Mouse (Mus musculus) heart, embryonic 14.5 days (tissue): ENCODE results near the gene Elob. TPM values are rescaled to one million over a fixed set of nuclear protein-coding genes. Genes with fewer than 3 reads are reported as not detected.

Source experiments
- ATAC-seq: fragments of 200-750 bp; cut with Nextera tagmentation; 2 replicates; pipeline ENCODE4 v1.8.0; 2017; ENCODE audit warnings: low read depth, moderate TSS enrichment; ENCODE audit not compliant: insufficient number of reproducible peaks, insufficient read depth, low FRiP score
- H3K27ac ChIP-seq, 2 experiments: fragments of 200-500 bp in 1 of 2; fragments of 300-500 bp in 1 of 2; sonication (generic) in 1 of 2; replicated peaks in 1 of 2; 2 replicates each; pipeline ENCODE4 v1.5.1; 2012 to 2014; ENCODE audit warnings: low read depth in 2 of 2, low read length in 2 of 2, control low read depth in 1 of 2, mild to moderate bottlenecking in 1 of 2, mixed read lengths in 1 of 2; ENCODE audit not compliant: control insufficient read depth in 1 of 2, insufficient read depth in 1 of 2
- H3K27me3 ChIP-seq: fragments of 300-500 bp; sonication (generic); 2 replicates; pipeline ENCODE4 v1.6.1; 2014; ENCODE audit warnings: mild to moderate bottlenecking, low read length, control low read depth; ENCODE audit not compliant: control insufficient read depth, insufficient read depth
- H3K36me3 ChIP-seq: fragments of 300-500 bp; sonication (generic); 2 replicates; pipeline ENCODE4 v1.6.1; 2014; ENCODE audit warnings: mild to moderate bottlenecking, control low read depth, low read length, mixed read lengths; ENCODE audit not compliant: control insufficient read depth, insufficient read depth
- H3K4me1 ChIP-seq, 2 experiments: fragments of 200-500 bp in 1 of 2; fragments of 300-500 bp in 1 of 2; sonication (generic) in 1 of 2; 2 replicates each; pipeline ENCODE4 v1.6.1; 2012 to 2014; ENCODE audit warnings: low read length in 2 of 2, control low read depth in 1 of 2, mixed read lengths in 1 of 2; ENCODE audit not compliant: control insufficient read depth in 2 of 2, insufficient read depth in 2 of 2
- H3K4me2 ChIP-seq: fragments of 300-500 bp; sonication (generic); 2 replicates; pipeline ENCODE4 v1.6.1; 2014; ENCODE audit warnings: mild to moderate bottlenecking, low read length
- H3K4me3 ChIP-seq, 2 experiments: fragments of 200-500 bp in 1 of 2; fragments of 300-500 bp in 1 of 2; sonication (generic) in 1 of 2; 2 replicates each; pipeline ENCODE4 v1.5.1; 2012 to 2014; ENCODE audit warnings: low read length in 2 of 2, mild to moderate bottlenecking in 2 of 2, control low read depth in 1 of 2, low read depth in 1 of 2, moderate library complexity in 1 of 2; ENCODE audit not compliant: control insufficient read depth in 1 of 2, insufficient read depth in 1 of 2
- H3K9ac ChIP-seq: fragments of 300-500 bp; sonication (generic); 2 replicates; pipeline ENCODE4 v1.6.1; 2014; ENCODE audit warnings: mild to moderate bottlenecking, low read length
- H3K9me3 ChIP-seq: fragments of 300-500 bp; sonication (generic); 2 replicates; pipeline ENCODE4 v1.6.1; 2016; ENCODE audit warnings: low read length, control low read depth; ENCODE audit not compliant: control insufficient read depth
- WGBS: fragments of 180-500 bp; shearing (Covaris S2); extraction: QIAGEN DNeasy Blood & Tissue Kit; methylation state at CpG from one replicate; pipeline ENCODE4 v1.1.7; 2014; 5-methylcytosine and 5-hydroxymethylcytosine counted together
- polyA plus RNA-seq: library from polyadenylated mRNA; unstranded; fragments of >200 nt; fragmentation: Nextera tagmentation; extraction: Ambion mirVana; gene quantifications from 2 replicates; pipeline ENCODE4 v1.2.1, GENCODE M21; 2014

Gene Elob
- polyA plus RNA-seq, 1 experiment from 2014 or later: 1,075 TPM

DNA sequence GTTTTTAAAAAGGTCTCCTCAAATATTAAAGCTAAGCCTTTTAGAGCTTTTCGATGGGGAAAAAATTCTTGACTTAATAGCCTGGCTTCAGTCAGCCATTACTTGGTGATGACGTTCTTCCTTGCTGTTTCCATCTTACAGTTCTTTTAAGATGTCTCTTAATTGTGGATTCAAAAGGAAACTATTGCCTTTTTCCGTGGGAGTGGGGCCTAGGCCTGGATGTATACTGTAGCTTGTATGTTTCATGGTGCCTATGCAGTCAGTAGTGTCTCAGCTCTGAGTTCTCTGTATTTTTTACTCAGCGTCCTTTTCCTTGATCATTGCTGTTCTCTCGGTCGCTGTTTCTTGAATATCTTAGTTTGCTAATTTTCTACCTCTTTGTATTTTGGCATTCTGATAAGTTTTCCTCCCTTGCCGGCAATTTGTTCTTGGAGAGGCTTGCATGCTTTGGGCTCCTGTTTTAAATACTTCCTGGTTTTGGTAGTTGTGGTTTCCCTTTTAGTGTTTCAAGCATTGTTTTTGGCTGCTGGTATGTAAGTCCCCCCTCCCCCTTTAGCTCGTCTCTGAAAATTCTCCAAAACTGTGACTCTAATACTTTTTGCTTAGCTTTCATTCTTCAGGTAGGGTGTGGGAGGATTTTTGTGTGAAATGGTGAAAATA lies 24.4 kb downstream of the Elob start:
- Histone ChIP-seq H3K9me3 (no peaks in the 10 kb centered on the region), H3K4me2 (peak overlapping the region; percentile 94), H3K36me3 (peaks cover 25% of the 10 kb centered on the region), H3K9ac (peak overlapping the region; percentile 99), H3K27ac (peak overlapping the region in 1 of 2 experiments; percentile 96; a peak in 1 of 4 replicates), H3K4me3 (peak overlapping the region; percentile 93 to 98), H3K4me1 (peaks cover 5 to 26% of the 10 kb centered on the region in 2 experiments), H3K27me3 (no peaks in the 10 kb centered on the region)
- ATAC-seq: no peak
- 2% methylated on average over 8 of the region's 8 CpGs for WGBS

- H3K4me2 ChIP-seq: peak overlapping the region; percentile 94
- no peaks in the 10 kb centered on the region for H3K9me3 ChIP-seq
- under 1% methylated on average over 69 of the region's 83 CpGs for WGBS
- H3K4me3 ChIP-seq: peak overlapping the region; percentile 93 to 98
- H3K36me3 ChIP-seq: peaks cover 14% of the 10 kb centered on the region
- peaks cover 5 to 26% of the 10 kb centered on the region in 2 experiments for H3K4me1 ChIP-seq
- no peaks in the 10 kb centered on the region for H3K27me3 ChIP-seq
- ATAC-seq: peak; percentile 66
- peak overlapping the region; percentile 99 for H3K9ac ChIP-seq
- peak overlapping the region; percentile 86 to 96 for H3K27ac ChIP-seq
Observed at GRCm38 (mm10) chr17:23803366-23804041, 25.4 kb downstream of the Elob start.

- peak overlapping the region; percentile 90 to 96 for H3K27ac ChIP-seq
- peak; percentile 96 for ATAC-seq
Observed at GRCm38 (mm10) chr17:23802746-23803365, 26.1 kb downstream of the Elob start.

DNA sequence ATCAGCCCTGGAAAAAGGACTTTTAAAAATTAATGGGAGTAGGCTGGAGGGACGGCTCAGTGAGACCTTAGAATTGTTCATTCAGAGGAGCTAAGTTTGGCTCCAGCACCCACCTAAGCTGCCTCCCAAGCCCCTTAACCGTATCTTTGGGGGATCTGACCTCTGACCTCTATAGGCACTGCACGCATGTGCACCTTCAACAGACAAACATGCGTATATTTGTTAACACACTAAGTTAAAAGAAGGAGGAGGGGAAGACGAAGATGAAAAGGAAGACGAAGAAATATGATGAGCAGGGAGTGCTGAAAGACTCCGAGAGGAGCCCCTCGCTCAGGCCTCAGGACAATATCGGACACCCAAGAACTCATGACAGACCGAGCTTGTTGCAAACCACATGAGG lies 27.3 kb downstream of the Elob start:
- Histone ChIP-seq H3K9ac (no peak overlapping the region), H3K4me3 (no peak overlapping the region), H3K9me3 (no peaks in the 10 kb centered on the region), H3K27ac (no peak overlapping the region), H3K27me3 (no peaks in the 10 kb centered on the region), H3K4me2 (no peak overlapping the region), H3K36me3 (no peaks in the 10 kb centered on the region), H3K4me1 (peaks cover 5 to 20% of the 10 kb centered on the region in 2 experiments)
- WGBS: 96% methylated on average over 10 of the region's 10 CpGs
- ATAC-seq: no peak

More at GRCm38 (mm10) chr17:23802746-23803365, 26.1 kb downstream of the Elob start:
- H3K9ac ChIP-seq: peak overlapping the region; percentile 99
- H3K4me1 ChIP-seq: peaks cover 5 to 26% of the 10 kb centered on the region in 2 experiments
- no peaks in the 10 kb centered on the region for H3K27me3 ChIP-seq
- H3K36me3 ChIP-seq: peaks cover 8% of the 10 kb centered on the region
- peak overlapping the region; percentile 93 to 98 for H3K4me3 ChIP-seq
- WGBS: under 1% methylated on average over 57 of the region's 60 CpGs
- peak overlapping the region; percentile 94 for H3K4me2 ChIP-seq
- H3K9me3 ChIP-seq: no peaks in the 10 kb centered on the region

DNA sequence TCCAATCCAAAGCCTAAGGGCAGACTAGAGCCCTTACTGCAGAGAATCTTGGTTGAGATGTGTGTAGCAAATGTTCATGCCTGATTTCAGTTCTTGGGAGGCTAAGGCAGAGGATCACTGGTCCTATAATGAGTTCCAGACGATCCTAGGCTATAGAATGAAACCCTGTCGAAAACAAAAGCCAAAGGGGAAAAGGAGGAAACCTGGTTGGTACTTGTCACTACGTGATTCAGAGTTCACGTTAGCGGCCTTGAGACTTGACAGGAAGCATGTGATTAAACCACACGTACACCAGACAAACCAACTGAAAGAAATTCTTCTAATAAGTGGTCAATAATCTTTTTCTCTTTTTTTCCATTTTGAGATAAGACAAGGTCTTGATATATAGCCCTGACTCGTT lies 31.6 kb downstream of the Elob start:
- Histone ChIP-seq H3K36me3 (no peaks in the 10 kb centered on the region), H3K9me3 (no peaks in the 10 kb centered on the region), H3K4me1 (peaks cover 0 to 2% of the 10 kb centered on the region in 2 experiments; a peak in 2 of 4 replicates), H3K9ac (no peak overlapping the region), H3K4me2 (no peak overlapping the region), H3K27ac (no peak overlapping the region), H3K4me3 (no peak overlapping the region), H3K27me3 (no peaks in the 10 kb centered on the region)
- ATAC-seq: no peak
- 63% methylated on average over 7 of the region's 7 CpGs for WGBS

- no peak overlapping the region for H3K27ac ChIP-seq
- no peak for ATAC-seq
- H3K27me3 ChIP-seq: no peaks in the 10 kb centered on the region
- peaks cover 4 to 5% of the 10 kb centered on the region in 2 experiments; a peak in 3 of 4 replicates for H3K4me1 ChIP-seq
- WGBS: 93% methylated on average over 8 of the region's 8 CpGs
- H3K36me3 ChIP-seq: no peaks in the 10 kb centered on the region
- H3K9me3 ChIP-seq: no peaks in the 10 kb centered on the region
- no peak overlapping the region for H3K4me3 ChIP-seq
- H3K4me2 ChIP-seq: no peak overlapping the region
- no peak overlapping the region for H3K9ac ChIP-seq
Observed at GRCm38 (mm10) chr17:23795323-23795722, 33.6 kb downstream of the Elob start.

GRCm38 (mm10) chr17:23791079-23791357 lies 37.9 kb downstream of the Elob start:
- peak overlapping the region; percentile 68 for H3K4me2 ChIP-seq
- H3K4me1 ChIP-seq: peaks cover 13 to 16% of the 10 kb centered on the region in 2 experiments
- H3K9ac ChIP-seq: peak overlapping the region; percentile 76
- WGBS: 53% methylated on average over 2 of the region's 2 CpGs
- peak overlapping the region; percentile 78 to 88 for H3K27ac ChIP-seq
- H3K36me3 ChIP-seq: no peaks in the 10 kb centered on the region
- no peaks in the 10 kb centered on the region for H3K27me3 ChIP-seq
- no peaks in the 10 kb centered on the region for H3K9me3 ChIP-seq
- ATAC-seq: no peak
- peak overlapping the region; percentile 48 to 52 for H3K4me3 ChIP-seq
